Mouse (Mus musculus) lung, adult 18-20 months (tissue): ENCODE results near the gene Slc6a1.

Experiments
- DNase-seq, 2 experiments: peaks; one replicate each; pipeline ENCODE4 v3.0.0; 2022; ENCODE audit warnings: mixed read lengths in 2 of 2

Slc6a1 gene

GRCm38 (mm10) chr6:114282469-114283277 lies at the start of gene Slc6a1:
Gene Slc6a1, plus strand, starts transcription at chr6:114282635.
- peak; percentile 24 to 50 for DNase-seq

- no peak for DNase-seq
Measured at GRCm38 (mm10) chr6:114238892-114239644, 43.4 kb upstream of the Slc6a1 start.

GRCm38 (mm10) chr6:114245665-114246064 lies 36.8 kb upstream of the Slc6a1 start:
- DNase-seq = no peak

- DNase-seq = peak; percentile 31 to 46
Measured at GRCm38 (mm10) chr6:114250311-114250710, 32.1 kb upstream of the Slc6a1 start.

- no peak for DNase-seq
Measured at GRCm38 (mm10) chr6:114254927-114255326, 27.5 kb upstream of the Slc6a1 start.

GRCm38 (mm10) chr6:114257762-114258361 lies 24.6 kb upstream of the Slc6a1 start:
- no peak for DNase-seq

- DNase-seq = no peak
Measured at GRCm38 (mm10) chr6:114258661-114259193, 23.7 kb upstream of the Slc6a1 start.

- DNase-seq = no peak
Measured at GRCm38 (mm10) chr6:114261609-114262008, 20.8 kb upstream of the Slc6a1 start.

- DNase-seq = no peak
Measured at GRCm38 (mm10) chr6:114264010-114264409, 18.4 kb upstream of the Slc6a1 start.

GRCm38 (mm10) chr6:114264426-114264825 lies 18.0 kb upstream of the Slc6a1 start:
- no peak for DNase-seq

GRCm38 (mm10) chr6:114266273-114266672 lies 16.2 kb upstream of the Slc6a1 start:
- no peak for DNase-seq

- DNase-seq = no peak
Measured at GRCm38 (mm10) chr6:114267979-114268378, 14.5 kb upstream of the Slc6a1 start.

GRCm38 (mm10) chr6:114269589-114269988 lies 12.8 kb upstream of the Slc6a1 start:
- no peak for DNase-seq

- DNase-seq = no peak
Measured at GRCm38 (mm10) chr6:114270799-114271198, 11.6 kb upstream of the Slc6a1 start.

GRCm38 (mm10) chr6:114272279-114272678 lies 10.2 kb upstream of the Slc6a1 start:
- DNase-seq = no peak

- DNase-seq = no peak
Measured at GRCm38 (mm10) chr6:114273997-114274728, 8.3 kb upstream of the Slc6a1 start.

GRCm38 (mm10) chr6:114275800-114276199 lies 6.6 kb upstream of the Slc6a1 start:
- DNase-seq = no peak

- DNase-seq = no peak
Measured at GRCm38 (mm10) chr6:114283278-114283770, 889 bp downstream of the Slc6a1 start.

- DNase-seq = no peak
Measured at GRCm38 (mm10) chr6:114283927-114284703, 1.7 kb downstream of the Slc6a1 start.

GRCm38 (mm10) chr6:114285424-114285823 lies 3.0 kb downstream of the Slc6a1 start:
- DNase-seq = no peak

GRCm38 (mm10) chr6:114289106-114289505 lies 6.7 kb downstream of the Slc6a1 start:
- no peak for DNase-seq

- DNase-seq = no peak
Measured at GRCm38 (mm10) chr6:114290184-114290583, 7.7 kb downstream of the Slc6a1 start.
